Mouse (Mus musculus) limb, embryonic 11.5 days (tissue): ENCODE results near the gene Vipr1. TPM values are rescaled to one million over a fixed set of nuclear protein-coding genes. Genes with fewer than 3 reads are reported as not detected.

Source experiments
- ATAC-seq: fragments of 200-750 bp; cut with Nextera tagmentation; 2 replicates; pipeline ENCODE4 v1.8.0; 2017; ENCODE audit warnings: low read depth; ENCODE audit not compliant: insufficient number of reproducible peaks, low FRiP score, low TSS enrichment
- DNase-seq: peaks from one replicate; pipeline ENCODE4 v3.0.0-alpha.2; 2015; ENCODE audit warnings: low spot score
- H3K27ac ChIP-seq: fragments of 300-500 bp; sonication (generic); replicated peaks from 2 replicates; pipeline ENCODE4 v1.5.1; 2014; ENCODE audit warnings: low read depth, mild to moderate bottlenecking, low read length
- H3K27me3 ChIP-seq: fragments of 300-500 bp; sonication (generic); 2 replicates; pipeline ENCODE4 v1.6.1; 2014; ENCODE audit warnings: mild to moderate bottlenecking, low read length, mixed read lengths; ENCODE audit not compliant: control insufficient read depth, insufficient read depth
- H3K36me3 ChIP-seq: fragments of 300-500 bp; sonication (generic); 2 replicates; pipeline ENCODE4 v1.6.1; 2014; ENCODE audit warnings: mild to moderate bottlenecking, low read length, moderate library complexity, mixed read lengths; ENCODE audit not compliant: control insufficient read depth, insufficient read depth
- H3K4me1 ChIP-seq: fragments of 300-500 bp; sonication (generic); 2 replicates; pipeline ENCODE4 v1.6.1; 2014; ENCODE audit warnings: low read length, mixed read lengths; ENCODE audit not compliant: control insufficient read depth, insufficient read depth
- H3K4me2 ChIP-seq: fragments of 300-500 bp; sonication (generic); 2 replicates; pipeline ENCODE4 v1.6.1; 2014; ENCODE audit warnings: low read depth, mild to moderate bottlenecking, moderate library complexity; ENCODE audit not compliant: severe bottlenecking
- H3K4me3 ChIP-seq: fragments of 300-500 bp; sonication (generic); 2 replicates; pipeline ENCODE4 v1.5.1; 2014; ENCODE audit warnings: low read depth, low read length
- H3K9ac ChIP-seq: fragments of 300-500 bp; sonication (generic); 2 replicates; pipeline ENCODE4 v1.6.1; 2014; ENCODE audit warnings: mild to moderate bottlenecking, low read length
- H3K9me3 ChIP-seq: fragments of 300-500 bp; sonication (generic); 2 replicates; pipeline ENCODE4 v1.6.1; 2016; ENCODE audit warnings: low read length; ENCODE audit not compliant: control insufficient read depth
- WGBS: fragments of 180-500 bp; shearing (Covaris S2); extraction: QIAGEN DNeasy Blood & Tissue Kit; methylation state at CpG from one replicate; pipeline ENCODE4 v1.1.7; 2014; 5-methylcytosine and 5-hydroxymethylcytosine counted together
- polyA plus RNA-seq: library from polyadenylated mRNA; unstranded; fragments of >200 nt; fragmentation: Nextera tagmentation; extraction: Ambion mirVana; gene quantifications from 2 replicates; pipeline ENCODE4 v1.2.1, GENCODE M21; 2014

Gene Vipr1
- polyA plus RNA-seq, 1 experiment from 2014 or later = 0.69 TPM

GRCm38 (mm10) chr9:121690200-121690651 is 47.7 kb downstream of the Vipr1 start:
- H3K27me3 ChIP-seq = no peaks in the 10 kb centered on the region
- H3K4me3 ChIP-seq = no peak overlapping the region
- H3K36me3 ChIP-seq = peaks cover 7% of the 10 kb centered on the region; the same call in 1 of the 2 replicates
- WGBS = 87% methylated on average over 15 of the region's 15 CpGs
- H3K9me3 ChIP-seq = no peaks in the 10 kb centered on the region
- no peak overlapping the region for H3K27ac ChIP-seq
- DNase-seq (no peak), ATAC-seq (no peak)
- no peaks in the 10 kb centered on the region for H3K4me1 ChIP-seq
- H3K9ac ChIP-seq = no peak overlapping the region
- H3K4me2 ChIP-seq = no peak overlapping the region

GRCm38 (mm10) chr9:121690734-121691133 is 48.2 kb downstream of the Vipr1 start:
- H3K9ac ChIP-seq = no peak overlapping the region
- H3K4me3 ChIP-seq = no peak overlapping the region
- no peaks in the 10 kb centered on the region for H3K4me1 ChIP-seq
- H3K4me2 ChIP-seq = no peak overlapping the region
- no peak for ATAC-seq
- H3K9me3 ChIP-seq = no peaks in the 10 kb centered on the region
- no peak overlapping the region for H3K27ac ChIP-seq
- 92% methylated on average over 7 of the region's 7 CpGs for WGBS
- DNase-seq = no peak
- H3K36me3 ChIP-seq = peaks cover 6% of the 10 kb centered on the region; the same call in 1 of the 2 replicates
- no peaks in the 10 kb centered on the region for H3K27me3 ChIP-seq

DNA sequence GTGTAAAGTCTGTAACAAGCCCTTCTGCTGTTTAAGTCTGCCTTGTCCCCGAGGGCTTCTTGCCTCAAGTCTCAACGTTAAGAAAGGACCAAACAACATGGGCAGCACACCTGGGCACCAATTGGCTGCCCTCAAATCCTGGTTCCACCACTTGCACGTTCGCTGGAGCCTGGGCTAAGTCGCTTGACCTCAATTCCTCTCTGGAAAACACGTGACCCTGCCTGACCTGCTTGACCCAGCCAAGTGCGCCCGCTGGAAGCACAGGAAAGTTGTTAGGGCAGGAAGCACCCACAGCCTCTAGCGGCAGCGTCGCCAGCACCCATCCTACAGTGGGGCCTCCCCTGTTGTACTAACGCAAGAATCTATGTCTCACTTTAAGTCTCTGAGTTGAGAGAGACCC is 52.2 kb downstream of the Vipr1 start:
- DNase-seq = no peak
- Histone ChIP-seq H3K4me3 (no peak overlapping the region), H3K4me2 (no peak overlapping the region), H3K9ac (no peak overlapping the region), H3K27me3 (no peaks in the 10 kb centered on the region), H3K36me3 (peaks cover 2% of the 10 kb centered on the region; the same call in 1 of the 2 replicates), H3K9me3 (no peaks in the 10 kb centered on the region; the same call in 1 of the 2 replicates), H3K4me1 (no peaks in the 10 kb centered on the region), H3K27ac (no peak overlapping the region)
- WGBS = 73% methylated on average over 12 of the region's 12 CpGs
- ATAC-seq = no peak

DNA sequence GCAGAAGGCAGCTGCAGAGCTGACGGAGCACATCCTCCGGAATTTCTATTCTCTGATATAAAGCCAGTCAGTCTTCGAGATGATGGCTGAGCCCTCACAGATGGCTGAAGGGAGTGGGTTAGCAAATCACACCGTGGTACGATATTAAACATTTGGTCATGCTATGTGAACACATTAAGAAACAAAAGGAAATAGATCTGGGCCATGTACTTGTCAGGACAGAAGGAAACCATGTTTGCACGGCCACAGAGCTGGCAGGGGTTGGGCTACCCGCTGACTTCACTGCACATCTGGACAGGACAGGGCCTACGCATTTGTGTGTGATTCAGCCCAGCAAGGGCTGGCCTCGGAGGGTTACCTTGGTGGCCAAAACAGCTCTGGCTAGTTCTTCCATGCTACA is 54.1 kb downstream of the Vipr1 start:
- Histone ChIP-seq H3K9ac (no peak overlapping the region), H3K27me3 (no peaks in the 10 kb centered on the region), H3K4me2 (no peak overlapping the region), H3K27ac (no peak overlapping the region), H3K4me3 (no peak overlapping the region), H3K9me3 (no peaks in the 10 kb centered on the region; the same call in 1 of the 2 replicates), H3K4me1 (no peaks in the 10 kb centered on the region), H3K36me3 (no peaks in the 10 kb centered on the region; the same call in 1 of the 2 replicates)
- WGBS = 93% methylated on average over 9 of the region's 9 CpGs
- DNase-seq = no peak
- 0 out of 2 replicates have a peak, but pooled peaks have one; percentile 13 for ATAC-seq

DNA sequence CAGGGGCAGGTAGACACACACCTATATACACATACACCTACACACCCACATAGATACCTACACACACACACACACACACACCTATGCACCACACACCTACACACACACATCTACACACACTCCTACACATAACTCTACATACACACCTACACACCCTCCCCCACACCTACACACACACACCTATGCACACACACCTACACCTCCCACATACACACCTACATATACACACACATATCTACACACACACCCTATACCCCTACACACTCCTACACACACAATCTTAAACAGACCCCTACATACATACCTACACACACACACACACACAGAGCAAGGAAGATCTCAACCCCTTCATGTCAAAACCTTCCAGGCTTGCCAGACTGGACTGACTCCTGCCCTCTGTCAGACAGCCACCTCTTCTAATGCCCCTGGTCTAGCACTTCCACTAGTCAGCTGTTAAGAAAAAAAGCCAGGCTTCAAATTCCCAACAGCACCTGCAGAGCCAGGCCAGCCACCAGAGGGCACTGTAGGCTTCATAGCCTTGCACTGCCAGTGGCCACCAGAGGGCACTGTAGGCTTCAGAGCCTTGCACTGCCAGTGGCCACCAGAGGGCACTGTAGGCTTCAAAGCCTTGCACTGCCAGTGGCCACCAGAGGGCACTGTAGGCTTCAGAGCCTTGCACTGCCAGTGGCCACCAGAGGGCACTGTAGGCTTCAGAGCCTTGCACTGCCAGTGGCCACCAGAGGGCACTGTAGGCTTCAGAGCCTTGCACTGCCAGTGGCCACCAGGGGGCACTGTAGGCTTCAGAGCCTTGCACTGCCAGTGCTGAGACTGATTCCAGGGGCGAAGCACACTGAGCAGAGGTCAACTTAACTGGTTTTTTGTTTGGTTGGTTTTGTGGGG is 54.9 kb downstream of the Vipr1 start:
- 100% methylated on average over 1 of the region's 1 CpGs for WGBS
- H3K9ac ChIP-seq = no peak overlapping the region
- ATAC-seq = no peak; the same call in 1 of the 2 replicates
- no peak overlapping the region for H3K27ac ChIP-seq
- no peaks in the 10 kb centered on the region; the same call in 1 of the 2 replicates for H3K9me3 ChIP-seq
- H3K4me1 ChIP-seq = no peaks in the 10 kb centered on the region
- H3K4me3 ChIP-seq = no peak overlapping the region
- DNase-seq = no peak
- no peaks in the 10 kb centered on the region for H3K27me3 ChIP-seq
- no peak overlapping the region for H3K4me2 ChIP-seq
- no peaks in the 10 kb centered on the region; the same call in 1 of the 2 replicates for H3K36me3 ChIP-seq

GRCm38 (mm10) chr9:121704261-121704645 is 61.7 kb downstream of the Vipr1 start:
- Histone ChIP-seq H3K36me3 (no peaks in the 10 kb centered on the region), H3K27ac (no peak overlapping the region), H3K27me3 (no peaks in the 10 kb centered on the region), H3K9me3 (no peaks in the 10 kb centered on the region), H3K4me3 (peak overlapping the region; percentile 64), H3K9ac (peak overlapping the region; percentile 64), H3K4me1 (peaks cover 14% of the 10 kb centered on the region), H3K4me2 (peak overlapping the region; percentile 62)
- DNase-seq = no peak
- WGBS = 40% methylated on average over 11 of the region's 11 CpGs
- ATAC-seq = no peak

DNA sequence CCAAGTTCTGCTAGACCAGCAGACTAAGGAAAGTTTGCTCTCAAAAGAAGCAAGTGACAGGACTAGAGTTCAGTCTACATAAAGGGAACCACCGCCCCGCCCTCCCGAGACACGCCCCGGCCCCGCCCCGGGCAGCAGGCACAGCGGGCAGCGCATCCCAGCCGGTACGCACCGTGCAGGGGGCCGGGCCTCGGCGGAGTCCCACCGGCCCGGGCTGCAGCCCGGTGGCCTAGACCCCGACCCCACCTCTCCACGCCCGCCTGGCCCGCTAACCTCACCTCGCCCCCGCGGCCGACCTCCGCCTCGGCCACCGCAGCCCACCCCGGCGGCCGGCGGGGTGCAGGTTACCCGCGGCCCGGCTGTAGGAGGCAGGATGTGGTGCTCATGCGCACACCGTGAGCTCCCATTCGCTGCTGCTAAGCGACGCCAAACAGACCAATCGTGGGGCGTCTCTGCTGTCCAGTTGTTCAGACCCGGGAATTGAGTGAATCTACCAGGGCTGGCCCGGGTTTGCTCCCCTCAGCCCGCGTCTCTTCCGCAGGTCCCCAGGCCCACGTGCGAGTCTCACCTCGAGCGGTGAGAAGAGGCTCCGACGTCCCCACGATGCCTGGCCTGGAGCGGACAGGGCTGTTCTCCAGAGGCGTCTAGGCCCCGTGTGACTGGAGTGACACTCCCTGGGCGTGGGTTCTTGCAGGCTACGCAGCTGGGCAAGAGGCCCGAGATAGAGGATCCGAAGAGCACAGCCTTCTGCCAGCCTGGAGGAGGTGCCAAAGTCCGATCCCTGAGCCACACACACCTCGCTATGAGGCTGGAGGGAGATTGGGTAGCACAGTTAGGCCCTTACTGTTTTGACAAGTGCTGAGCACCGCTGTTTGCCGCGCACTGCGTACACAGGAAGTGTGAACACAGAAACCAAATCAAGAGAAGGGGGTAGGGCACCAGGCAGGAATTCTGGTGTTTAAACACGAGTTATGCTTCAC is 62.4 kb downstream of the Vipr1 start, which contains the start of gene Sec22c:
TSS of gene Sec22c (minus strand) at position 845 of the 980 bp plus-strand sequence.
- ATAC-seq = peak; percentile 94
- peak within 1 kb of the TSS; percentile 64 for H3K4me3 ChIP-seq
- no peaks in the 10 kb centered on the region for H3K27me3 ChIP-seq
- H3K36me3 ChIP-seq = no peaks in the 10 kb centered on the region
- peak within 1 kb of the TSS; percentile 62 for H3K4me2 ChIP-seq
- 1% methylated on average over 68 of the region's 69 CpGs for WGBS
- peak within 1 kb of the TSS; percentile 4; the same call in 1 of the 2 replicates for H3K27ac ChIP-seq
- peaks cover 14% of the 10 kb centered on the region for H3K4me1 ChIP-seq
- H3K9ac ChIP-seq = peak within 1 kb of the TSS; percentile 64
- DNase-seq = peak; percentile 88
- H3K9me3 ChIP-seq = no peaks in the 10 kb centered on the region
